Mouse (Mus musculus) 416B (cell line): Measurements from ENCODE around the gene Fam181a.

Source experiments
- DNase-seq: peaks from one replicate; pipeline ENCODE4 v3.0.0; 2011; ENCODE audit warnings: low read depth

The Fam181a gene

GRCm38 (mm10) chr12:103358951-103359801 is 48.4 kb downstream of the Fam181a start:
- DNase-seq = no peak

DNA sequence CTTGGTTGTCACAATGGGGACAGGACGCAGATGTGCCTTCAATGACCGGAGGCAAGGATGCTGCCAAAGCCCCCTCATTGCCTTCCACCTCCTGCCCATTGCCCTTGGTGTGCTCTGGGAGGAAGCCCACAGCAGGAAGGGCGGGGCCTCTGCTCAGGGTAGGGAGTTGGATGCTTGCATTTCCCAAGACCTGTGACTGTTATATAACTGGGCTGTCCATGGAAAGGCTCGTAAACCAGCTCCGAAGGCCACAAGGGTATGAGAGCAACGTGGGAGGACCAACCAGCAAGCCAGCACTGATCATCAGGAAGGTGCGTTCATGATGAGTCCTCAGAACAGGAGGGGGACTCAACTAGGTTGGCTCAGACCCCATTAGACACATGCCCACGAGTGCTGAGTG is 50.0 kb downstream of the Fam181a start:
- DNase-seq = no peak

GRCm38 (mm10) chr12:103361539-103362307 is 50.9 kb downstream of the Fam181a start:
- DNase-seq = no peak

GRCm38 (mm10) chr12:103362336-103362735 is 51.6 kb downstream of the Fam181a start:
- no peak for DNase-seq
